Mouse (Mus musculus) c-Kit-positive CD71-positive TER-119-negative erythroid progenitor cells, embryonic 14.5 days (primary cell): ENCODE data around the gene Pced1b.

Experiments
- DNase-seq: peaks from one replicate; pipeline ENCODE4 v3.0.0-alpha.2; 2013; ENCODE audit warnings: low read depth

Pced1b gene

GRCm38 (mm10) chr15:97287436-97288143 lies 40.7 kb downstream of the Pced1b start:
- DNase-seq, result no peak

DNA sequence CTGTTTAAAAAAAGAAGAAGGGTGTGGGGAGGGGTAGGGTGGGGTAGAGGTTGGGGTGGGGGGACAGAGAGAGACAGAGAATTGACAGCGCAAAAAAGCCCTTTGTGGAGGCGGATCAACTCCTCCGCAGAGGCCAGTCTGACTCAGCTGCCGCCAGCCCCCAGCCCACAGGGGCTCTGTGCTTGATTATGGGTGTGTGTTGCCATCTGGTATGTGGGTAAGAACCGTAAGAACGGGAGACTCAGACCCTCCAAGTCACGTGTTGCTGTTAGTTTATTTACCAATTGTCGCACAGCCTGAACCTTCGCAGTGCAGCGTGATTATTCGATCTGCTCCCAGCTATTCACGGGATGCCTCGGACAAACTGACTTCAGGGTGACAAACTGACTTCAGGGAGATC lies 41.8 kb downstream of the Pced1b start:
- no peak for DNase-seq

- DNase-seq, result no peak
Measured at GRCm38 (mm10) chr15:97289176-97289575, 42.3 kb downstream of the Pced1b start.

DNA sequence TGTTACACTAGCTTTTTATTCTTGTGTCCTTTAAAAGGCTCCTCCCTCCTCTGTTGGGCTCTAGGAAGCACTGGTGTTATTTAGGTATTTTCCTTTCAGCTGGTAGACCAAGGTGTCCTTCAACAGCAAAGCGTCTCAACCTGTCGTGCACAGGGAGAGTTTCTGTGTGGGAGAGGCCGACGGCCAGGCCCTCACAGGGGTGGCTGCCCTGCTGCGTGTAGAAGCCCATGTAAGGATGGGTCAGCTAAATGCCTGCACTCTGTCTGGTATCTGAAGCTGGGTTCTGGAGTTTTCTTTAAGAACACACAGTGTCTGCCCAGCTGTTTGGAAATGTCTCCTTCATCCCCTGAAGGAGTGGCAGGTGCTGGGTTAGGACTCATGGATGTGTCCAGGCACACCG lies 43.4 kb downstream of the Pced1b start:
- DNase-seq, result no peak

DNA sequence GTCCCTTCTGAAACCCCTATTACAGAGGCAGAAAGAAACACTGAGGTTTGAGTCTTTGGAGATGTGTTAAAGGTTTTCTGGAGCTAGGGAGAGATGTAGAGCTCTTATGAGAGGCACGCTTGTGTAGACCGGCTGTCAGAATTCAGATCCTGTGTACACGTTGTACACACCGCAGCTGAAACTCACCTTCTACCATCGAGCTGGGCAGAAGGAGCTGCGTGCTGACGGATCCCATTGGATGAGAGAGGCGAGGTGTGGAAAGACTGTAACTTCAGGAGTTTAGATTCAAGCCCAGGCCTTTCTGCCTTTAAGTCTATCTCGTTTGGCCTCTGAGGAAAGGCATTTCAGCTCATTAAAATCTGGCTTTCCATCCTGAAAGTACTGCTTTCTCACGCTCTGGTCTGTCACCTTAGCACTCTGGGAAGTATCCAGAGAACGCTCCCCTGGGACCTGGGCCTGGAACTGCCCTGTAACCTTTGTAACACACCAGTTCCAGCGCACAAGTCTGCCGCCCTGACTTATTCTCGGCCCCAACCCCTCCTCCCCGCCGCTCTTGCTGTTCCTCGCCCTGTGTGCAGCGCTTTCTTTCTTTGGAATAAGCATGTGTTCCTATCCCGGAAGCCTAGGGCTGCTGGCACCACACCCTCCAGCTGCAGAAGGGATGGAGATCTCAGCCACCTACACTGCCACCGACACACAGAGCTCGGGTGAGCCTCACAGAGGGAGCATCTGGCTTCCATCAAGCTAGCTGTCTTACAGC lies 44.6 kb downstream of the Pced1b start:
- no peak for DNase-seq

GRCm38 (mm10) chr15:97307935-97308334 lies 61.0 kb downstream of the Pced1b start:
- DNase-seq, result no peak

DNA sequence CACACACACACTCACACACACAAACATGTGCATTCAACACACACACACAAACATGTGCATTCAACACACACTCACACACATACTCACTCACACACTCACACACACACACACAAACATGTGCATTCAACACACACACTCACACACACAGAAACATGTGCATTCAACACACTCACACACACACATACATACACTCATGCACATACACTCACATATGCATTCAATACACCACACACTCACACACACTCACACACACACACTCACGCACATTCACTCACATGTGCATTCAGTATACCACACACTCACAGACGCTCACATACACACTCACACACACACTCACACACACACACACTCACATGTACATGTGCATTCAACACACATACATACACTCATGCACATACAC lies 62.6 kb downstream of the Pced1b start:
- DNase-seq, result no peak

- no peak for DNase-seq
Measured at GRCm38 (mm10) chr15:97310251-97310650, 63.3 kb downstream of the Pced1b start.

GRCm38 (mm10) chr15:97311211-97311610 lies 64.3 kb downstream of the Pced1b start:
- no peak for DNase-seq

- DNase-seq, result peak; percentile 9
Measured at GRCm38 (mm10) chr15:97311937-97312336, 65.0 kb downstream of the Pced1b start.

GRCm38 (mm10) chr15:97314720-97315421 lies 68.0 kb downstream of the Pced1b start:
- no peak for DNase-seq

GRCm38 (mm10) chr15:97315422-97315757 lies 68.5 kb downstream of the Pced1b start:
- no peak for DNase-seq

GRCm38 (mm10) chr15:97318365-97319001 lies 71.6 kb downstream of the Pced1b start:
- no peak for DNase-seq

- DNase-seq, result no peak
Measured at GRCm38 (mm10) chr15:97322821-97323220, 75.9 kb downstream of the Pced1b start.

DNA sequence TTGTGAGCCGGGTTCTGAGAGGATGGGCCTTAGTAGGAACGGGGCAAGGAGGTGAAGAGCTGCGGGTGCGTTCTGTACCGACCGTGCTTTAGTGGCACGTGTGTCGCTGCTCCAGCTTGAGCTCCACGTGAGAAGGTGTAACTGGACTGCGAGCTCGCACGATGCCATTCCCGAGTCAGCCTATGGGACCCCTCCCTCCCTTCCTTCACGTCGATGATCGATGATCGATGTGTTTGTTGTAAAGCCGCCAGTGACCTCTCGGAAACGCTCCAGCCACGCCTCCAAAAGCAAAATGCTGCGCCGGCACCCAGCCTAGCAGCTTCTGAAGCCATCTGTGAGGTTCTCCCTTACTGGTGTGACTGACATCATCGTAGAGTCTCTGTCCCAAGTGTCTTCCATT lies 76.6 kb downstream of the Pced1b start:
- no peak for DNase-seq

DNA sequence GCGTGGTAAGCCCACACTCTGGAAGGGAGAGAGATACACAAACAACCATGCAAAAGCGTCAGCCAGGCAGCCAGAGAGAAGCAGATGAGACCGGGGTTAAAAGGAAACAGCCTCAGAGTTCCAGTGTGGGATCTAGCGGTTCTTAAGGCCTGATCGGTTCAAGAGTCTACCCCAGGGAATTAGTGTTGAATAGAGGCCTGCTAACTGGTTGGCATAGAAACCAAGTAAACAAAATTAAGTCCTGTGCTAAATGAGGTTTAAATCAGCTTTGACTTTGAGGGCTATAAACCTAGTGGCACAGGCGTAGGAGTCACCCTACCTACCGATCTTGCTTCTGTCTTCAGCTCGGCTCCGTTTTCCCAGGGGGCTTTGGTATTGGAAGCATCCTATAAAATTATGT lies 77.4 kb downstream of the Pced1b start:
- no peak for DNase-seq

GRCm38 (mm10) chr15:97327500-97328081 lies 80.7 kb downstream of the Pced1b start:
- peak; percentile 45 for DNase-seq

DNA sequence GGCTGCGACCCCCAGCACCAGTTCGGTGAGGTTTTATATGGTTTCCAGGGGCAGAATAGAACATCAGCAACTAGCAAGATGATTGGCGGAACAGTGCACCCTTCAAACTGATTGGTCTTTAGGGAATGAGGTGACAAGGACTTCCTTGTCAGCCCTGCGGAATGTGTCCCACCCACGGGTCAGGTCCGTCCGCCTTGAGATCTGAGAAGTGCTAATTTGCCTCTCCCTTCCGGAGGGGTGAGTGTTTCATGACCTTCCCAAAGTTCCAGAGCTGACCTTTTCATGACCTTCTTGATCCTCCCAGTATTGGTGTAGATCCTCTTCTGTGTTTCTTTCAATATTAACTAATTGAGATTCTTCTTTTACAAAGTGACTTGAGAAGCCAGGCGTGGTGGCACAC lies 85.7 kb downstream of the Pced1b start:
- no peak for DNase-seq

- DNase-seq, result peak; percentile 44
Measured at GRCm38 (mm10) chr15:97337636-97338352, 90.9 kb downstream of the Pced1b start.

DNA sequence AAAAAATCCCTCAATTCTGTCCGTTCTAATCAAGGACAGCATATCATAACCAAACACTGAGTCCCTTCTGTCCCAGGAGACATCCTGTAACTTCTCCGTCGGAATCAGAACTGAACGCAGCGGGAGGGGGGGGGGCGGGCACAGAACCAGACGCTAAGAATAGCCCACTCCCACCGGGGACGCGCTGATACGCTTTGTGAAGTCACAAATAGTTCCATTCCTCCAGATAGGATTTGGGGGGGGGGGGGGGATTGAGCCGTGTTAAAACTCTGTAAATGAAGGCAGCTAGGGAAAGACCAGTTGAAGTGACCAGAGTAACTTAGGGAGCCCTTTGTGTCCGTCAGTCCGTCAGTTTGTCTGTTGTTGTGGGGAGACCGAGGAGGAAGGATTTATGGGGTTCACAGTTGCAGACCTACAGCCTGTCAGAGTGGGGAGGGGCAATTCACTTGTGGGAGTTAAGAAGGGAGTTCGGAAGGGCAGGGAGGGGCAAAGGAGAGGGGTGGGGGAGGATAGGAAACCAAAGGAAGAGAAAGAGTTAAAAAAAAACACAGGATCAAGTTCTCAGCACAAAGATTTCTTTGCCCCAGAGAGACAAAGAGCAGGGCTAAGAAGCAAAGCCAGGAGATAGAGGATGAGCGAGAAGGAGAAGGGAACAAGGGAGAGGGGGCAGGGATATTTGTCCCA lies 91.6 kb downstream of the Pced1b start:
- DNase-seq, result no peak

DNA sequence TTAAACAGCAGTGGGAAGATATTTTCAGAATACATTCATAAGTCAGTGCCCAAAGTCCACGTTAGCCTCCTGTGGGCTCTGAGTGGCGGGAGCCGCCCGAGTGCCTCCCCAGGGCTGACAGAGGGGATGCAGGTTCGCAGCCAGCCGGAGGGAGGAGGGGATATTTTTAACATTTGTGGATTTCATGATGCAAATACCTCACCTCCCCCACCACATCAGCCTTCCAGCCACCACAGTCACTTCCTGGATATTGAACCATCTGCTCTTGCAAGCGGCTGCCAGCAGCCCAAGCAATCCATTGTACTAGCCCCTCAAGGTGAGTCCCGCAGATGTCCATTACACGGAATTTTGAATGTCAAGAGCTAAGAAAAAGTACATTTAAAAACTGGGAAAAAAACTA lies 95.4 kb downstream of the Pced1b start:
- no peak for DNase-seq
